Mouse (Mus musculus) liver, embryonic 12.5 days (tissue): ENCODE data around the gene Uhmk1. TPM values are rescaled to one million over a fixed set of nuclear protein-coding genes. Genes with fewer than 3 reads are reported as not detected.
A peak's percentile ranks its signal among the peaks of the same experiment; 100 is the strongest.

Source experiments
- ATAC-seq: fragments of 200-750 bp; cut with Nextera tagmentation; 2 replicates; pipeline ENCODE4 v1.8.0; 2017; ENCODE audit warnings: moderate number of reproducible peaks, mild to moderate bottlenecking, moderate library complexity
- H3K27ac ChIP-seq: fragments of 300-500 bp; sonication (generic); 2 replicates; pipeline ENCODE4 v1.5.1; 2016; ENCODE audit warnings: mild to moderate bottlenecking
- H3K27me3 ChIP-seq: fragments of 300-500 bp; sonication (generic); replicated peaks from 2 replicates; pipeline ENCODE4 v1.6.1; 2016; ENCODE audit warnings: mild to moderate bottlenecking, moderate library complexity
- H3K36me3 ChIP-seq: fragments of 300-500 bp; sonication (generic); 2 replicates; pipeline ENCODE4 v1.6.1; 2016; ENCODE audit warnings: mild to moderate bottlenecking, moderate library complexity
- H3K4me1 ChIP-seq: fragments of 300-500 bp; sonication (generic); 2 replicates; pipeline ENCODE4 v1.6.1; 2016
- H3K4me2 ChIP-seq: fragments of 300-500 bp; sonication (generic); 2 replicates; pipeline ENCODE4 v1.6.1; 2016; ENCODE audit warnings: mild to moderate bottlenecking, moderate library complexity
- H3K4me3 ChIP-seq: fragments of 300-500 bp; sonication (generic); 2 replicates; pipeline ENCODE4 v1.5.1; 2016; ENCODE audit warnings: mild to moderate bottlenecking, moderate library complexity
- H3K9ac ChIP-seq: fragments of 300-500 bp; sonication (generic); 2 replicates; pipeline ENCODE4 v1.6.1; 2016; ENCODE audit warnings: mild to moderate bottlenecking, moderate library complexity
- H3K9me3 ChIP-seq: fragments of 300-500 bp; sonication (generic); replicated peaks from 2 replicates; pipeline ENCODE4 v1.6.1; 2016; ENCODE audit warnings: mild to moderate bottlenecking, moderate library complexity
- WGBS: fragments of 180-500 bp; shearing (Covaris S2); methylation state at CpG from one replicate; pipeline ENCODE4 v1.1.7; 2016; ENCODE audit not compliant: insufficient replicate concordance; 5-methylcytosine and 5-hydroxymethylcytosine counted together
- polyA plus RNA-seq: library from polyadenylated mRNA; unstranded; fragments of >200 nt; fragmentation: Nextera tagmentation; extraction: Ambion mirVana; gene quantifications from 2 replicates; pipeline ENCODE4 v1.2.1, GENCODE M21; 2016

Uhmk1 gene
- polyA plus RNA-seq, 1 experiment from 2014 or later: 12.1 TPM

GRCm38 (mm10) chr1:170150870-170151269 is 64.3 kb downstream of the Uhmk1 start:
- WGBS: 79% methylated on average over 6 of the region's 6 CpGs
- Histone ChIP-seq H3K4me1 (peaks cover 29% of the 10 kb centered on the region), H3K36me3 (peaks cover 60% of the 10 kb centered on the region), H3K9me3 (no peaks in the 10 kb centered on the region), H3K4me2 (no peak overlapping the region), H3K27me3 (no peaks in the 10 kb centered on the region), H3K4me3 (no peak overlapping the region), H3K27ac (no peak overlapping the region), H3K9ac (no peak overlapping the region)
- no peak for ATAC-seq

- no peak for ATAC-seq
- no peaks in the 10 kb centered on the region for H3K9me3 ChIP-seq
- H3K4me3 ChIP-seq: no peak overlapping the region
- 72% methylated on average over 4 of the region's 4 CpGs for WGBS
- H3K27ac ChIP-seq: no peak overlapping the region
- H3K4me2 ChIP-seq: no peak overlapping the region
- H3K27me3 ChIP-seq: no peaks in the 10 kb centered on the region
- no peak overlapping the region for H3K9ac ChIP-seq
- peaks cover 61% of the 10 kb centered on the region for H3K36me3 ChIP-seq
- H3K4me1 ChIP-seq: peaks cover 29% of the 10 kb centered on the region
These were observed 65.4 kb downstream of the Uhmk1 start for GRCm38 (mm10) chr1:170149756-170150155.

DNA sequence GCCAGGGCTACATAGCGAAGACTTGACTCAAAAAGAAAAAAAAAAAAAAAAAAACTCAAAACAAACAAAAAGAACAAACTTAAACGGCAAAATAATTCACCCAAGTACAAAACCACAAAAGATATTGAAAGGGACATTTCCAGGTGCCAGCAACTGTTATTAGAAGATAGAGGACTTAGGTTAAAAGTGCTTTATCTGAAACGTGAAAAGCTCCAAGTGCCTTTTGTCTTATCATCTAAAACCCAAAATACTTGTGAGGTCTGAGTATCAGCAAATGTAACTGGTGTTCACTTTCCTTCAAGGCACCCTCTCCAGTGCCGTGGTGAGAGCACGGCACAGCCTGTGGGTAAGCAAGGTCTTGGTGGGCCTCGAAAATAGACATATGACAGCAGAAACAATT is 66.7 kb downstream of the Uhmk1 start:
- peak; percentile 88 for ATAC-seq
- Histone ChIP-seq H3K27ac (peak overlapping the region; percentile 87), H3K9me3 (no peaks in the 10 kb centered on the region), H3K4me3 (no peak overlapping the region), H3K9ac (no peak overlapping the region; the same call in 1 of the 2 replicates), H3K36me3 (peaks cover 67% of the 10 kb centered on the region), H3K27me3 (no peaks in the 10 kb centered on the region), H3K4me2 (peak overlapping the region; percentile 43; the same call in 1 of the 2 replicates), H3K4me1 (peaks cover 29% of the 10 kb centered on the region)
- 24% methylated on average over 6 of the region's 6 CpGs for WGBS

DNA sequence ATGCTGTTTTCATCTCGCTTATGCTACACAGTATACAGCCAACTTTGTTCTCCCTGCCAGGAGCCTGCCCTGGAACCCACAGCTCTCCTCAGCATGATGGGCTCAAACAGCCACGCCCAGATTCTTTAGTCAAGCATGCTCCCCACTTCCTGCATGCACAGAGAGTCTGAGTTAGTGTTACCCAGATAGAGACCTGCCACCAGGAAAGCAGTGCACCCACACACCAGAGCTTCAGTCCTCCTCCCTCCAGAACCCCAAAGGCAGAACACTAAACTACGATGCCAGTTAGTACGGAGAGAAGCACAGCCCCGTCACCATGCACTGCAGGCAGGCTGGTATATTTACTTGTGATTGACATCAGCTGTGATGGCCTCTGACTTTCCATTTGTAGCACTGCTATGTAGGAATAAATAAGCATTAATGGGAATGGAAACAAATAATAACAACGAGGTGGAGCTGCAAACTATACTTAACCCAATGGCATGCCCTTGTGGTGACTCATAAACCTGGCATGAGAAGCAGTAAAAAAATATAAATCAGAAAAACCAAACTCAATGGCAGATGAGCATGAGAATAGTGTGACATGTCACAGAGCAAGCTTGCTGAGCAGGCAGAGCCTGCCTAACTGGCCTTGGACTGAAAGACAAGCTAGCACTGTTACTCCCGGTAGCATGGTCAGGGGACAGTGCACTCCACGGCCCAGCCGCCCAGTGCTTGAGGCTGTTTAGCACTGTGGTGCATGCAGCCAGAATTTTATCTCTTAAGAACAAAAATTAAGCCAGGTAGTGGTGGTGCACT is 67.3 kb downstream of the Uhmk1 start:
- Histone ChIP-seq H3K4me1 (peaks cover 29% of the 10 kb centered on the region), H3K27ac (peak overlapping the region; percentile 87), H3K4me3 (no peak overlapping the region), H3K4me2 (peak overlapping the region; percentile 43), H3K9me3 (no peaks in the 10 kb centered on the region), H3K9ac (no peak overlapping the region), H3K36me3 (peaks cover 72% of the 10 kb centered on the region), H3K27me3 (no peaks in the 10 kb centered on the region)
- 52% methylated on average over 9 of the region's 9 CpGs for whole genome bisulfite sequencing
- peak; percentile 76 for ATAC-seq

- no peak for ATAC-seq
- H3K9me3 ChIP-seq: no peaks in the 10 kb centered on the region
- no peak overlapping the region for H3K4me3 ChIP-seq
- no peak overlapping the region for H3K9ac ChIP-seq
- H3K4me1 ChIP-seq: peaks cover 29% of the 10 kb centered on the region
- H3K27ac ChIP-seq: no peak overlapping the region
- H3K27me3 ChIP-seq: no peaks in the 10 kb centered on the region
- 90% methylated on average over 4 of the region's 4 CpGs for WGBS
- no peak overlapping the region for H3K4me2 ChIP-seq
- H3K36me3 ChIP-seq: peaks cover 77% of the 10 kb centered on the region
These were observed 69.6 kb downstream of the Uhmk1 start for GRCm38 (mm10) chr1:170145606-170146005.

Other genes starting within 250 kb of the Uhmk1 start
- 14.2 and 14.4 TPM in 2 replicates for gene Hsd17b7, start 246.2 kb downstream of the Uhmk1 start, polyA plus RNA-seq
- gene Ddr2, start 104.6 kb downstream of the Uhmk1 start, polyA plus RNA-seq: 2.4 and 3.1 TPM in 2 replicates
- gene Uap1, start 40.4 kb downstream of the Uhmk1 start, polyA plus RNA-seq: 40.3 and 43.1 TPM in 2 replicates
- not detected in 2 replicates for gene Sh2d1b2, start 17.4 kb upstream of the Uhmk1 start, polyA plus RNA-seq
- 0.13 and 0.17 TPM in 2 replicates for gene Sh2d1b1, start 61.9 kb upstream of the Uhmk1 start, polyA plus RNA-seq
- gene Gm7694, start 90.9 kb upstream of the Uhmk1 start, polyA plus RNA-seq: 1.9 and 2.3 TPM in 2 replicates
- 0.38 and 0.47 TPM in 2 replicates for gene Spata46, start 93.4 kb upstream of the Uhmk1 start, polyA plus RNA-seq